Mouse (Mus musculus) thymus, postnatal 0 days (tissue): ENCODE results near the gene Aldh3b1. TPM values are rescaled to one million over a fixed set of nuclear protein-coding genes. Genes with fewer than 3 reads are reported as not detected.
"Not testable (repeated sequence)": the region's sequence is repeated elsewhere in the genome, so short reads cannot be mapped to it uniquely, and the experiment has no call there.

Experiments
- DNase-seq: peaks from one replicate; pipeline ENCODE4 v3.0.0-alpha.2; 2015; ENCODE audit warnings: low spot score
- polyA plus RNA-seq: library from polyadenylated mRNA; unstranded; fragments of >200 nt; fragmentation: Nextera tagmentation; extraction: Ambion mirVana; gene quantifications from 2 replicates; pipeline ENCODE4 v1.2.1, GENCODE M21; 2015

Gene Aldh3b1
- polyA plus RNA-seq = 4.6 and 5.3 TPM in 2 replicates

DNA sequence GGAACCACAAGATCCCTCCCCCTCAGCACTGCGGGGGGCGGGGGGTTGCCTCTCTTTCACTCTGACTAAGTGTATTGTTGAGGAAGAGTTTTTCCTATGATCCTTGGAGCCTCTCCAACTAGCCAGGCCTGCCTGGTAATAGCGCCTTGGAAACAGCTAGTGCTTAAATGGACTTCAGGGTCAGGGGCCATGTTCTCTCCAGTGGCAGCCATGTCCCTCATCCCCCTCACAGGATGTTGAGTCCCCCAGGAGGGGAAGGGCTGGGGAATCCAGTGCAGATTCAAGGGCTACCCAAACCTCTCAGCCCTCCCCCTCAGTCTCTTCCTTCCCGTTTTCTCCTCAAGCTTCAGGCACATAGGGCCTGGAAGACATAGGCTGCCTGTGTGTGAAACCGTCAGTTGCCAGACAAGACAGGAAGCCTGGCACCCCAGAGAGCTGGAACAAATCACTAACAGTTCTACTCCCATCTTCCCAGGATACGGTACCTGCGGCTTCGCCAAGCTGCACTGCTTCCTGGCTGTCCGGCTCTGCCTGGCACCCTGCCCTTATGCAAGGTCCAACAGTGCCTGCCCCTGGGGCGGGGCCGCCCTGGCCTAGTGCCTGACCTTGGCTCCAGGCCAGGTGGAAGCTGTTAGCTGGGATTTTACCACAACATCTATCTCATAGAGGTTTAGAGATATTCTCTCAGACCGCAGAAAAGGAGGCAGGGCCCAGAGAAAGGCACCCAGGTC lies at the start of gene Aldh3b1:
Gene Aldh3b1 (minus strand): TSS at position 598 of the 731 bp plus-strand sequence.
- DNase-seq = peak; percentile 19

DNA sequence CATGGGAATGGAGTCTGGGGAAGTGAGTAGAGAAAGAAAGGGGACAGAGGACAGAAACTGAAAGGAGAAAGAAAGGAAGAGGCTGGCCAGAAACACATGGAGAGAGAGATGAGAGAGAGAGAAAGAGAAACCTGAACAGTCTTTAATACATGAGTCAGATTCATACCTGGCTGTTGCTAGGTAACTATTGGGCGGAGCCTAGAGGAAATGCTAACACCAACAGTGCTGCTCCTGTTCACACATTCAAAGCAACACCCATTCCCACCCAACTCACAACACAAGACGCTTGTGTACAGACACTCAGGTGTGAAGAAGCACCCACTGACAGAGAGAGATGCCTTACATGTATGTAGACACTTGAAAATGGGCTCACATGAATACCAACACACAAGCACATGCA lies 46.3 kb upstream of the Aldh3b1 start:
- DNase-seq = no peak

DNA sequence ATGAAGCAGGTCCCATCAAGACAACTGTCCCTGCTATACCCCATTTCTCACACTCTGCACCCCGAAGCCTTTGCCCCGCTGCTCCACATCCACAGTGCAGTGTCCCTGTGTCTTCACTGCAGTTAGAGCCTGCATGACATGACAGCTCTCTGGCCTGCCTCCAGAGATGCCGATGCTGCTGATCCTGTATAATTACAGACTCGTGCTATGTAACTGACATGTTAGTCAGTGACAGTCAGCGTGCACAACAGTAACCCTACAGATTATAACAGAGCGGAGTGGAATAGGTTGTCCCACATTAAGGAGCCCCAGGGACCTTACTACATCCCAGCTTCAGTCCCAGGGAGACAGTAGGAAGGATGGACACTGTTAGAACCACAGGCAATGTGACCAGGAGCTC lies 45.0 kb upstream of the Aldh3b1 start:
- DNase-seq = not testable (repeated sequence)

DNA sequence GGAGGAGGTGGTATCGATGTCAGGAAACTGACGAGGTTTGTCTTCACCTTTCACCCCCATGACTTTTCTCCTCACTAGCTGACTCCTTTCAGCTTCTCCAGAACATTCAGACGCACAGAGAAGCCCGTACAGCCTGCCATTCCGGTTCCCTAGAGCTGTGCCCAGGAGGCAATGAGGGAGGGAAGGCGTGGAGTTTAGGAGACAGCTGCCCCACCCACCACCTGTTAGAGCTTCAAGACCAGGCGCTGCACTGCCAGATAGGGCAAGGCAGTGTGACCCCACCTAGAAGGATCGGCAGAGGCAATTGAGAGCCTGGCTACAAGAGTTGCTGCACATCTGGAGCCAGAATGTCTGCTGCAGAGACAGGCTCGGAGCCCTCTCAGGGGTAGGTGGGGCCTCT lies 42.6 kb upstream of the Aldh3b1 start, which contains the start of gene Aldh3b2:
Gene Aldh3b2 (plus strand): TSS at position 100 of the 400 bp plus-strand sequence.
- no peak for DNase-seq

DNA sequence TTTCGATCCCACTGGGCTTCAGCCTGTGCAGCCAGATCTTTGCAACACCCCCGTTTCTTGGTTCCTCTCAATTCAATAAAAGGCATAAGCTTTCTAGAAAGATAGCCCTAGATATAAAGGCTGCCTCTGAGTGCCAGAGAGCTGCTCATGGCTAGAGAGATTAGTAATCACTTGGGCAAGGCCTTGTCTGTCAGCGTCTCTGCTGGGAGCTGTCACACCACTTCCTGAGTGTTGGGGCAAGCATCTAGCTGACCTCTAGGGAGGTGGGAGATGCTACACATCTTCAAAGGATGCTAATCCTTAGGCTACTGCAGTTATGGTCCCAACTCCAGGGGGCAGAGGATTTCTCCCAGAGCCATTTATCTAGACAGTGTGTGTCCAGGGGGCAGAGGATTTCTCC lies 37.6 kb upstream of the Aldh3b1 start:
- no peak for DNase-seq

DNA sequence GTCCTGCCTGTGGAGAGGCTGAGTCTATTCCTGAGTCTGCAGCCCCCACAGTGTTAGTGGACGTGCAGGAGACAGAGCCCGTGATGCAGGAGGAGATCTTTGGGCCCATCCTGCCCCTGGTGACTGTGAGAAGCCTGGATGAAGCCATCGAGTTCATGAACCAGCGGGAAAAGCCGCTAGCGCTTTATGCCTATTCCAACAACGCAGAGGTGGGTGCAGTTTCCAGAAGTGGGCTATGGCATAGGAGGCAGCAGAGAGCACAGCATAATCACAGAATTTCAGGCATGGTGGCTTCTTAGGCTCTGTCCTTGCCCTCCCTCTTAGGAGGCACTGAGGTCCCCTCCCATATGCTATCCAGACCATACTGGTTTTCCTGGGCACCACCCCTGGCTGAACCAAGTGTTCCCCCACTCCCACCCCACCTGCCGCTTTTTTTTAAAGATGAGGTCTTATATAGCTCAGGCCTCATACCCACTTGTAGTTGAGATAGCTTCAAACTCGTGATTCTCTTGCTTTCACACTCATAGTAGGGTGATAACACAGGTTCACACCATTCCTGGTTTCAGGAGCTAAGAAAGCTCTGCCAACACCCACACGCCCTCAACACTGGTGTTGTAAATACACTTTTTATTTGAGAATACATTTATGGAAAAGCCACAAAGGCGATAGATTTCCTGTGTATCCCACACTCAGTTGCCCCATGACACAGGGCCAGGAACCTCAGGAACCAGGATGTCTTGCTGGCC lies 36.9 kb upstream of the Aldh3b1 start:
- DNase-seq = no peak

DNA sequence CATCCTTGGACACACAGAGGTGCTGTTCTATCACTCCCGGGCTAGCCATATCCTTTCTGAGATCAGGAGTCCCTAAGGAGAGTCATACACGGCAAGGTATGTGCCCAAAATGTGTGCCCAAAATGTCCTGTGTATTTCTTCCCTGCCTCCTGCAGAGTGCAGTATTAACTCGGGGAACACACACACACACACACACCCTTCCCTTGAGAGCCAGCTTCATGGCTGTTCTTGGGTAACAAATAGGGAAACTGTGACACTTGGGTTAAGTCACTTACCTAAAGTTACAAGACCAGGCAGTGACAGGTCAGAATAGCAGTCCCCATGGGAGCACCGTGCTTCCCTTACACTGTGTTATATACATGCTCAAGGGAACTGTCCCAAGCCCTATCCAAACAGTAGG lies 34.4 kb upstream of the Aldh3b1 start:
- no peak for DNase-seq

DNA sequence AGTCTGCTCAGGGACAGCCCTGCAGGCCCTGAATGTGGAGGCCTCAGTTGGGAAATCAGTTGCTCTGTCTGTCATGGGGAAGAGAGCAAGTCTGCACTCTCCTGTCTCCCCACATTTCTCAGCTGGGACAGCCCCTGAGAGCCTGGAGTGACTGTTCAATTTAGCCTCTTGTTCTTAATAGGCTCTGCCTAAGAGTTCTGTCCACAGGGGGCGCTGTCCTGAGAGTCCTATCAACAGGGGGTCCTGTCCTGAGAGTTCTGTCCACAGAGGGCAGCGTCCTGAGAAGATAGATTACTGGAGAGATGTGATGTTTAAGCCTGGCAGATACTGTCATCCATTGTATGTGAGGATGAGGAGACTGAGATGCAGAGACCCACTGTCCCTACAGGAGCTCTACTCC lies 32.9 kb upstream of the Aldh3b1 start:
- DNase-seq = no peak

DNA sequence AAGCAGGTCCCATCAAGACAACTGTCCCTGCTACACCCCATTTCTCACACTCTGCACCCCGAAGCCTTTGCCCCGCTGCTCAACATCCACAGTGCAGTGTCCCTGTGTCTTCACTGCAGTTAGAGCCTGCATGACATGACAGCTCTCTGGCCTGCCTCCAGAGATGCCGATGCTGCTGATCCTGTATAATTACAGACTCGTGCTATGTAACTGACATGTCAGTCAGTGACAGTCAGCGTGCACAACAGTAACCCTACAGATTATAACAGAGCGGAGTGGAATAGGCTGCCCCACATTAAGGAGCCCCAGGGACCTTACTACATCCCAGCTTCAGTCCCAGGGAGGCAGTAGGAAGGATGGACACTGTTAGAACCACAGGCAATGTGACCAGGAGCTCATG lies 32.2 kb upstream of the Aldh3b1 start:
- not testable (repeated sequence) for DNase-seq

DNA sequence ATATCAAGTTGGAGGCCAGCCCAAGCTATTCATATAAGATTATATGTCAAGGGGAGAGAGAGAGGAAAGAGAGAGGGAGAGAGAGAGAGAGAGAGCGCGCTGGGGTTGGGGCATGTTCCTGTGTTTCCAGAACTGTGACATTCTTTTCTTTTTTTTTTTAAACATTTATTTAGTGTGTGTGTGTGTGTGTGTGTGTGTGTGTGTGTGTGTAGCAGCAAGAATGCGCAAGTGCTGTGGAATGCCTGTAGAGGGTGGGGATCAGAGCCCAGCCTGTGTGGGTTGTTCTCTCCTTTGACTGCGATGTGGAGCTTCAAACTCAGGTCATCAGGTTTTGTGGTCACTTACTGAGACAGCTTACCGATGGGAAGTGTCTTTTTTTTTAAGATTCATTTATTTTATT lies 30.6 kb upstream of the Aldh3b1 start:
- DNase-seq = no peak

DNA sequence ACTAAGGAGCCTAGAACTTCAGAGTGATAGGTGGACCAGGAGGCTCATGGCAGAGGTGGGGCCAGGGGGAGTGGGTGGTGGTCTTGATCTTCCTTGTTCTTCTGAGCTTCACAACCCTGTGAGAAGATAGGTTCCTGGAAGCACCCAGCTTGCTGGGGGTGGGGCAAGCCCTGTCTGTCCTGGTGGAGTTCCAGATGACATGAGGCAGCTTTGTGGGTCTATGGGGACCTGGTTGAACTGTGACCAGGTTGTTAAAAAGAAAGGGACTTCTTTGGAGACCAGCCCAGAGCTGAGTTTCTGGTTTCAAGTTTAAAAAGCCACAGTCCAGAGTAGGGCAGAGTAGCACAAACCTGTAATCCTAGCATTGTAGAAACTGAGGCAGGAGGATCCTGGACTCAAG lies 29.4 kb upstream of the Aldh3b1 start:
- DNase-seq = no peak

DNA sequence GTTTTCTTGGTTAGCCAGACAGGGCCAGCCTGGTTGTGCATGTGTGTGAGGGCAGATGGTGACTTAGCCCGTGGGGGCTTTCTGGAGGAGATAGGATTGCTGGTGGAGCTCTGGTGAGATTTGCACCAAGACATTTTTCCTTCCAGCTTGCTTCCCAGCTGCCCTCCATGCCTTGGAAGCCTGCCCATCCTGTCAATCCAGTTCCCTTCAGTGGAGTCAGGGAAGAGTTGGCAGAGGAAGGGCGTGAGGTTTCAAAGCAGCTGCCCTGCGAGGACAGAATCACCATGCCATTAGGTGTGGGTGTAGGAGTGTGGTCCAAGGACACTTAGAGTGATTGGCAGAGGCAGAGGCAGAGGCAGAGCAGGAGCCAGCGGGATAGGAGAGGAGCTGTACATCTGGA lies 28.9 kb upstream of the Aldh3b1 start, which contains the start of gene Aldh3b3:
Gene Aldh3b3 (plus strand): TSS at position 176 of the 400 bp plus-strand sequence.
- DNase-seq = no peak

DNA sequence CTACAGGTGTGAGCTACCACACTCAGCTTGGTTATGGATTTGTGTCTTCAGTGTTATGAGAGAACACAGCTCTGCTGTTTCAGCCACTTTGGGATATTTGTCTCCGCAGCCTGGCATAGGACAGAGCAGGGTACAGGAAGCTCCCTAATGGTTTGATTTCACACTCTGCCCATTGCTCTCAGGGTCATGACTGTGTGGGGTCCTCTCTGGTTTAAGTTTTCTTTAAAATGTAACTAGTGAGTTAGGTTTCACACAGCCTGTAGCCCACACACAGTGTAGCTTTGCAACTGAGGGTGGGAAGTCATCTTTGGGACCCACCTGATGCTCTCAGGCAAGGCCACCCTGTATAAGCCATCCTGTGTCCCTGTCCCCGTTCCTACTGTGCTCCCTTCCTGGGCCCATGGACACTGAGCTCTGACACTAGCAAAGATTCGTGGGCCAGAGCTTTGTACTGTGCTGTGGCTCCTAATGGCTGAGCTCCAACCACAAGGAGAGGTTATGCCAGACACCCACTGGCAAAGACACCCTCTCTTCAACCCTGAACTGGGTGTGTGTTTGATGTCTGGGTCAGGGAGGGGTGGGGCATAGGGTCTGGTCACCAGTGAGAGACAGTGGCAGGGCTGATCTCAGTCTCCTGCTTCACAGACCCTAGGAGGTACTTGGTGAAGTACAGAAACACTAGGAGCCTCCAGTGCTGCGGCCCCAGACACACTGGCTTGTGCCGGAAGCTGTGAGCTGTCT lies 27.9 kb upstream of the Aldh3b1 start:
- not testable (repeated sequence) for DNase-seq

DNA sequence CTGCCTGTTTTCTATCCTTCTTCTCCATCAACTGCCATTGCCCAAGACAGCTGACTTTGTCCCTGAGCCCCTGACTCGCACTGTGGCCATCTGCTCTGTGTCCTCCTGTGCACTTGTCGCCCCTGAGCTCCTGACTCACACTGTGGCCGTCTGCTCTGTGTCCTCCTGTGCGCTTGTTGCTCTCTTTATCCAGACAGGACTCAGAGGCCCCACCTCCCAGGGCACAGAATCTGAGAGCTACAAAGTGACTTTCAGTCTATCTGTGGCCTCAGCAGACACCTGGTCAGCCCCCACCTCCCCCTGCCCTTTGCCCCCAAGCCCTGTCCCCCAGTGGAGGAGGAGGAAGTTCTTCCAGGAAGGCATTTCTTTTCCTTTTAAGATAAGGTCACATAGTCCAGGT lies 26.2 kb upstream of the Aldh3b1 start:
- DNase-seq = no peak

DNA sequence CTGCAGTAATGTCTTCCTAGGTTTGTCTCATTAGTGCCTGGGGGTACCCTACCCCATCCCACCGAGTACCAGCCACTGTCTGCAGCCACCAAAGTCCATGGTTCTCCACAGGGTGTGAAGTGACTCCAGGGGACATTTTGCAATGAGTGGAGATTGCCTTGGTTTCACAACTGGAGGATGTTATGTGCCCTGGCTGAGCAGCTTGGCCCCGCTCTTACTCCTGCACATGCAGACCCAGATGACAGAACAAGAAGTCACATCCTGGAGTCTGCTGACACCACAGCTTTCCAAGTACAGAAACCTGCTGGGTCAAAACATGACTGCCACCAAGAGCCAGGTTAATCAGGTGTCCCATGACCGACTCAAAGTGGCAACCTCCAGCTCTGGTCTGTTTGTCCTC lies 25.4 kb upstream of the Aldh3b1 start:
- DNase-seq = no peak

DNA sequence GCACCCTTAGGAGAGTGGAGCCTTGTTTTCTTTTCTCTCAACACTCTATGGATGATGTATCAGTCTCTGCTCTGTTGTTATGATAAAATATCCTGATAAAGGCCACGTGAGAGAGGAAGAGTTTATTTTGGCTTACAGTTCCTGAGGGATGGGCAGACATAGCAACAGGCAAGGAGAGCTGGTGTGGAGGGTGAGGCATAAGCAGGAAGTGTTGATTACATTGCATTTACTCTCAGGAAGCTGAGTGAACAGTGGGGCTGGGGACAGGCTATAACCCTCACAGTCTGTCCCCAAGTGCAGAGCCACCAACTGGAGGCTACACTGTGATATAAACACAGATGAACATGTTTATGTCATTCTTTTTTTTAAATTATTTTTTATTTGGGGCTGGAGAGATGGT lies 22.5 kb upstream of the Aldh3b1 start:
- DNase-seq = no peak

DNA sequence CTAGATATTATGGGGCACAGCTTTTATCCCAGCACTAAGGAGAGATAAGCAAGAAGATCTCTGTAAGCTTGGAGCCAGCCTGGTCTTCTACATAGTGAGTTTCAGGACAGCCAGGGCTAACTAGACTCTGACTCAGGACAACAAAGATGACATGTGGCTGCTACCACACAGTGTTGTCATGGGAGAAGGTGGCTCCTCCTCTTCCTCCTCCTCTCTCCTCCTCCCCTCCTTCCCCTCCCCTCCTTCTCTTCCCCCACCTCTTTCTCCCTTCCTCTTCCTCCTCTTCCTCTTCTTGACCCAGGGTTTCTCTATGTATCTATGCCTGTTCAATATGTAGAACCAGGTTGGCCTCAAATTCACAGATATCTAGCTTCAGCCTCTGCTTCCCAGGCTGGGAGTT lies 21.9 kb upstream of the Aldh3b1 start:
- no peak for DNase-seq

DNA sequence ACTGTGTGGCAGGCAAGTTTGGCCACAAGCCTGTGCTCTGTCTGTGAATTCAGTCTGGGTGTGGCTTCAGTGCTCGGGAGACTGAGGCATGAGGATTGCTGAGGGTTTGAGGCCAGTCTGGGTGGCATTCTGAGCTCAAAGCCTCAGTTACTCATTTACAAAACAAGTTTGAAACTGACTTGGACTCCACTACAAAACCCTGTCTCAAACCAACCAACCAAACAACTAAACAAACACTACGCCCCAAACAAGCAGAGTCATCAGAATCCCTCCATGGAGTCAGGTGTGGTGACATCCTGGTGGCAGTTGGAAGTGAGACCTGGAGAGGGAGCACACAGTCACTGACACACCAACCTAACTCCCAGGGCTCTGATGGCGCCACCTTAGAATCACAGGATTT lies 20.7 kb upstream of the Aldh3b1 start:
- DNase-seq = no peak

DNA sequence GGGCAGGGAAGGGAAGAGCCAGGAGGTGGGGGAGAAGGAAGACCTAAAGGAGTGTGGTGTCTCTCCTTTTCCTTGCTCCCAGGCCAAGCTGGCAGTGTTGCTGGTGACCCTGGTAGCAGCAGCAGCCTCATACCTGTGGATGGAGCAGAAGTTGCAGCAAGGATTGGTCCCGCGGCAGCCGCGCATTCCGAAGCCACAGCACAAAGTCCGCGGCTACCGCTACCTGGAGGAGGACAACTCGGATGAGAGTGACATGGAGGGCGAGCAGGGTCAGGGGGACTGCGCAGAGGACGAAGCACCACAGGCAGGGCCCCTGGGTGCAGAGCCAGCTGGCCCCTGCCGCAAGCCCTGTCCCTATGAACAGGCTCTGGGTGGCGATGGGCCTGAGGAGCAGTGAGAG lies 18.9 kb upstream of the Aldh3b1 start:
- no peak for DNase-seq

DNA sequence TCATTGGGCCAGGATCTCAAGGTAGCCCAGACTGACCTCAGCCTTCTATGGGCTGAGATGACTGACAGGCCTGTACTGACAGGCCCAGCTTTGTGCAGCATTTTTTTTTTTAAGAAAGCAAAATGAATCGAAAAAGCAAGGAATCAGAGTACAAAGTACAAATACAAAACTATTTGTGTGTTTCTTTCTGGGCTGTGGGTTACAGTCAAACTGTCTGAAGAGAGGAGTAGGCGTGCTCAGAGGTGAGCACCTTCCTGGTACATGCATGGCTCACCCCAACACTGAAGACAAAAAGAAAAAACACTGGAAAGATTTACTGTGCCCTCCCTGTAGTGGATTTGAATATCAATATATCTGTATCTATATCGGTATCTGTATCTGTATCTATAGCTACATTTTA lies 18.2 kb upstream of the Aldh3b1 start:
- DNase-seq = no peak

DNA sequence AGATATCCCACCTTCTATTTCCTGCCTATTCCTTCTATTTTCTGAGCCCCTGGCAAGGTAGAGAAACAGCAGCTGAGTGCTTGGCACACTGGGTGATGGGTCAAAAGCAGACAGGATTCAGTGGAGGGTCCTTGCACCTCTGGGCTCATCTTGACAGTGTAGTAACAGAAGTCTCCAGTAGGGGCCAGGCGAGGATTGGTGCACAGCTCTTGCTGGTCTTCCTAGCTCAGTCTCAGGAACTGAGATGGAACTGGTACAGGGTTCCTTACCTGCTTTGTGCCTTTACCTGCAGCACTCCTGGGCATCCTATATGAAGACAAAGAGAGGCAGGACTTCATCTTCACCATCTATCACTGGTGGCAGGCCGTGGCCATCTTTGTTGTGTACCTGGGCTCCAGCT lies 17.1 kb upstream of the Aldh3b1 start:
- DNase-seq = peak; percentile 72
